Mouse (Mus musculus): Measurements from ENCODE around the gene Notch3. TPM values are rescaled to one million over a fixed set of nuclear protein-coding genes. Genes with fewer than 3 reads are reported as not detected.
"Not testable (repeated sequence)": the region's sequence is repeated elsewhere in the genome, so short reads cannot be mapped to it uniquely, and the experiment has no call there.

The Notch3 gene
- polyA plus RNA-seq, 1 experiment from 2014 or later = 6.4 TPM

DNA sequence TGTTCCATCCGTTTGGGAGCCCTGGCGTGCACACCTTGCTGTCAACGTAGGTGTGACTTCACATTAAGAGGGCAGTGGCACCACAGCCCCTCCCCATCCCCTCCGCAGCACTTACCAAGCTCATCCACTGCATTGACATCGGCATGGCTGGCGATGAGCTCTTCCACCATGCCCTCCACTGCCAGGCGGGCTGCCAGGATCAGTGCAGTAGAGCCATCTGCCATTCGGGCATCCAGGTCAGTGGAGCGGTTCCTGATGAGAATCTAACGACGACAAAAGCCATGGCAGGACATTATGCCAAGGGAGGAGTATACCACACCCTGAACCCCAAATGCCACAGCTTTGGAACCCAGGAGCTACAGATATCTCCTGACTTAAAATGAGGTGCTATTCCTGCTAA is 34.6 kb downstream of the Notch3 start:
- H3K4me1 ChIP-seq (replicated peaks) = no peaks in the 10 kb centered on the region
- H3K9ac ChIP-seq = no peak overlapping the region
- H3K9me3 ChIP-seq (replicated peaks) = no peaks in the 10 kb centered on the region
- no peak overlapping the region for H3K4me2 ChIP-seq
- no peaks in the 10 kb centered on the region for H3K27me3 ChIP-seq
- no peak overlapping the region for H3K4me3 ChIP-seq
- 94% methylated on average over 11 of the region's 11 CpGs for WGBS
- H3K27ac ChIP-seq = no peak overlapping the region
- no peak for ATAC-seq (replicated peaks; ENCODE audit: insufficient number of reproducible peaks, insufficient read depth, low FRiP score, low read depth)
- peaks cover 9% of the 10 kb centered on the region; the same call in 1 of the 2 replicates for H3K36me3 ChIP-seq

DNA sequence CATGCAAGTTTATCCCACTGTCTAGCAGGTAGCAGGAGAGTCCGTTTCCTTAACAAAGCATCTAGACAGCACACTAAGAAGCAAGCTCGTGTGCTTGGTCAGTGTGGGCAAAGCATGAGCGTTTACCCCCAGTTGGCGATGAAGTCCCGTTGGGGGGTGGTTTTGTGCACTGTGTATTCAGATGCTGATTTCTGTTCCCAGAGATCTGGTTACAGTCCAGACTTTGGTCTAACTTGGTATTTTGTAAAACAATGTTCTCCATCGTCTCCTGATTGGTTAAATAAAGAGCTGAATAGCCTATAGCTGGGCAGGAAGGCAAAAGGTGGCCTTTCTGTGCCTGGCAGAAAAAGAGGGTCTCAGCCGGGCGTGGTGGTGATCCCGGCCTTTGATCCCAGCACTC is 36.1 kb downstream of the Notch3 start:
- Histone ChIP-seq H3K27ac (no peak overlapping the region), H3K27me3 (no peaks in the 10 kb centered on the region), H3K9ac (no peak overlapping the region), H3K4me1 (replicated peaks) (no peaks in the 10 kb centered on the region), H3K36me3 (peaks cover 11% of the 10 kb centered on the region; the same call in 1 of the 2 replicates), H3K9me3 (replicated peaks) (no peaks in the 10 kb centered on the region), H3K4me3 (no peak overlapping the region), H3K4me2 (no peak overlapping the region)
- WGBS = 92% methylated on average over 9 of the region's 9 CpGs
- ATAC-seq (replicated peaks; ENCODE audit: insufficient number of reproducible peaks, insufficient read depth, low FRiP score, low read depth) = no peak

GRCm38 (mm10) chr17:32127195-32127594 is 39.5 kb downstream of the Notch3 start:
- H3K27ac ChIP-seq = no peak overlapping the region
- H3K36me3 ChIP-seq = peaks cover 14% of the 10 kb centered on the region; the same call in 1 of the 2 replicates
- no peak overlapping the region for H3K4me2 ChIP-seq
- H3K9me3 ChIP-seq (replicated peaks) = no peaks in the 10 kb centered on the region
- ATAC-seq (replicated peaks; ENCODE audit: insufficient number of reproducible peaks, insufficient read depth, low FRiP score, low read depth) = no peak
- H3K9ac ChIP-seq = no peak overlapping the region
- WGBS = 71% methylated on average over 2 of the region's 2 CpGs
- H3K4me3 ChIP-seq = no peak overlapping the region
- H3K4me1 ChIP-seq (replicated peaks) = peaks cover 6% of the 10 kb centered on the region
- no peaks in the 10 kb centered on the region for H3K27me3 ChIP-seq

DNA sequence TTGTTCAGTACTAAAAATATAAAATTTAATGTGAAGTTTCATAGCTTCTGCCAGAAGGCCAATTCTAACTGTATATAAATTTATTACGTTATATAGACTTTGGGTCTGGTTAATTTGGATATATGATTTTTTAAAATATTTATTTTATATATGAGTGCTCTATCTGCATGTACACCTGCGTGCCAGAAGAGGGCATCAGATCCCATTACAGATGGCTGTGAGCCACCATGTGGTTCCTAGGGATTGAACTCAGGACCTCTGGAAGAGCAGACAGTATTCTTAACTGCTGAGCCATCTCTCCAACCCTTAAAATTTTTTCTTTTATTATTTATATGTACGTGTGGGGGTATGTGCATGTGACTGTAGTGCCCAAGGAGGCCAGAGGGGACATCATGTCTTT is 41.2 kb downstream of the Notch3 start:
- 85% methylated on average over 3 of the region's 3 CpGs for WGBS
- ATAC-seq (replicated peaks; ENCODE audit: insufficient number of reproducible peaks, insufficient read depth, low FRiP score, low read depth) = no peak

DNA sequence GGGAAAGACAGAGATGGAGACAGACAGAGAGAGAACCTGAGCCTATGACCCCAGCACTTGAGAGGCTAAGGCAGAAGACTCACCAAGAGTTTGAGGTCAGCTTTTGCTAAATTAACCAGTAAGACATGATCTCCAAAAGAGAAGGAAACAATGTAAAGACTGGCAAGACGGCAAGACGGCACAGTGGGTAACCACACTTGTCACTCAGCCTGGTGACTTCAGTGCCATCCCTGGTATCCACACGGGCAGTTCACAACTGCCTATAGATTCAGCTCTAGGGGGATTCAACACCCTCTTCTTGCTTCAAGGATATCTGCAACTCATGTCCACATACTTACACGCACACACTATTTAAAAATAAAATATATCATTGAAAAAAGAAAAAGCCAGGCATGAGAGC is 43.1 kb downstream of the Notch3 start:
- no peak overlapping the region for H3K4me3 ChIP-seq
- no peak overlapping the region for H3K4me2 ChIP-seq
- H3K27me3 ChIP-seq = no peaks in the 10 kb centered on the region
- WGBS = 84% methylated on average over 4 of the region's 4 CpGs
- H3K9me3 ChIP-seq (replicated peaks) = no peaks in the 10 kb centered on the region
- no peak overlapping the region for H3K27ac ChIP-seq
- no peak for ATAC-seq (replicated peaks; ENCODE audit: insufficient number of reproducible peaks, insufficient read depth, low FRiP score, low read depth)
- H3K4me1 ChIP-seq (replicated peaks) = peaks cover 13% of the 10 kb centered on the region
- 0 out of 2 replicates have a peak, but pooled peaks cover 5% of the 10 kb centered on the region for H3K36me3 ChIP-seq
- H3K9ac ChIP-seq = no peak overlapping the region

More for the DNA sequence above, 41.2 kb downstream of the Notch3 start:
- peaks cover 11% of the 10 kb centered on the region for H3K4me1 ChIP-seq (replicated peaks)
- H3K9me3 ChIP-seq (replicated peaks) = no peaks in the 10 kb centered on the region
- H3K27me3 ChIP-seq = no peaks in the 10 kb centered on the region
- no peak overlapping the region for H3K9ac ChIP-seq
- H3K27ac ChIP-seq = no peak overlapping the region
- peaks cover 10% of the 10 kb centered on the region; the same call in 1 of the 2 replicates for H3K36me3 ChIP-seq
- H3K4me3 ChIP-seq = no peak overlapping the region
- no peak overlapping the region for H3K4me2 ChIP-seq

- H3K9ac ChIP-seq = no peak overlapping the region
- H3K36me3 ChIP-seq = 0 out of 2 replicates have a peak, but pooled peaks cover 5% of the 10 kb centered on the region
- peaks cover 21% of the 10 kb centered on the region for H3K4me1 ChIP-seq (replicated peaks)
- no peak overlapping the region for H3K4me3 ChIP-seq
- 47% methylated on average over 14 of the region's 14 CpGs for WGBS
- H3K27ac ChIP-seq = no peak overlapping the region
- H3K4me2 ChIP-seq = no peak overlapping the region
- no peak for ATAC-seq (replicated peaks; ENCODE audit: insufficient number of reproducible peaks, insufficient read depth, low FRiP score, low read depth)
- no peaks in the 10 kb centered on the region for H3K9me3 ChIP-seq (replicated peaks)
- no peaks in the 10 kb centered on the region for H3K27me3 ChIP-seq
These were observed 44.1 kb downstream of the Notch3 start for GRCm38 (mm10) chr17:32122587-32122970.

- no peak overlapping the region for H3K4me2 ChIP-seq
- 0 out of 2 replicates have a peak, but pooled peaks cover 5% of the 10 kb centered on the region for H3K36me3 ChIP-seq
- H3K4me3 ChIP-seq = no peak overlapping the region
- 67% methylated on average over 19 of the region's 19 CpGs for WGBS
- peaks cover 27% of the 10 kb centered on the region for H3K4me1 ChIP-seq (replicated peaks)
- no peaks in the 10 kb centered on the region for H3K27me3 ChIP-seq
- H3K9me3 ChIP-seq (replicated peaks) = no peaks in the 10 kb centered on the region
- H3K27ac ChIP-seq = no peak overlapping the region
- H3K9ac ChIP-seq = no peak overlapping the region
- ATAC-seq (replicated peaks; ENCODE audit: insufficient number of reproducible peaks, insufficient read depth, low FRiP score, low read depth) = no peak
These were observed 44.6 kb downstream of the Notch3 start for GRCm38 (mm10) chr17:32121833-32122586.

GRCm38 (mm10) chr17:32120771-32121532 is 45.7 kb downstream of the Notch3 start:
- WGBS = 69% methylated on average over 9 of the region's 9 CpGs
- no peak for ATAC-seq (replicated peaks; ENCODE audit: insufficient number of reproducible peaks, insufficient read depth, low FRiP score, low read depth)
- H3K9me3 ChIP-seq (replicated peaks) = no peaks in the 10 kb centered on the region
- H3K27ac ChIP-seq = no peak overlapping the region
- no peaks in the 10 kb centered on the region for H3K27me3 ChIP-seq
- no peak overlapping the region for H3K4me2 ChIP-seq
- H3K9ac ChIP-seq = no peak overlapping the region
- H3K4me1 ChIP-seq (replicated peaks) = peaks cover 29% of the 10 kb centered on the region
- 0 out of 2 replicates have a peak, but pooled peaks cover 3% of the 10 kb centered on the region for H3K36me3 ChIP-seq
- no peak overlapping the region for H3K4me3 ChIP-seq

- H3K4me1 ChIP-seq (replicated peaks) = peaks cover 32% of the 10 kb centered on the region
- H3K4me2 ChIP-seq = no peak overlapping the region
- H3K9me3 ChIP-seq (replicated peaks) = no peaks in the 10 kb centered on the region
- WGBS = 61% methylated on average over 16 of the region's 16 CpGs
- H3K9ac ChIP-seq = no peak overlapping the region
- 0 out of 2 replicates have a peak, but pooled peaks cover 3% of the 10 kb centered on the region for H3K36me3 ChIP-seq
- H3K4me3 ChIP-seq = no peak overlapping the region
- no peak for ATAC-seq (replicated peaks; ENCODE audit: insufficient number of reproducible peaks, insufficient read depth, low FRiP score, low read depth)
- H3K27ac ChIP-seq = no peak overlapping the region
- no peaks in the 10 kb centered on the region for H3K27me3 ChIP-seq
These were observed 47.5 kb downstream of the Notch3 start for GRCm38 (mm10) chr17:32119196-32119595.

GRCm38 (mm10) chr17:32118484-32118883 is 48.2 kb downstream of the Notch3 start:
- no peaks in the 10 kb centered on the region for H3K36me3 ChIP-seq
- no peak overlapping the region for H3K27ac ChIP-seq
- no peaks in the 10 kb centered on the region for H3K9me3 ChIP-seq (replicated peaks)
- peaks cover 39% of the 10 kb centered on the region for H3K4me1 ChIP-seq (replicated peaks)
- no peak for ATAC-seq (replicated peaks; ENCODE audit: insufficient number of reproducible peaks, insufficient read depth, low FRiP score, low read depth)
- peaks cover 5% of the 10 kb centered on the region; the same call in 1 of the 2 replicates for H3K27me3 ChIP-seq
- WGBS = 18% methylated on average over 3 of the region's 3 CpGs
- peak overlapping the region; percentile 49 for H3K4me2 ChIP-seq
- H3K4me3 ChIP-seq = no peak overlapping the region
- no peak overlapping the region for H3K9ac ChIP-seq

DNA sequence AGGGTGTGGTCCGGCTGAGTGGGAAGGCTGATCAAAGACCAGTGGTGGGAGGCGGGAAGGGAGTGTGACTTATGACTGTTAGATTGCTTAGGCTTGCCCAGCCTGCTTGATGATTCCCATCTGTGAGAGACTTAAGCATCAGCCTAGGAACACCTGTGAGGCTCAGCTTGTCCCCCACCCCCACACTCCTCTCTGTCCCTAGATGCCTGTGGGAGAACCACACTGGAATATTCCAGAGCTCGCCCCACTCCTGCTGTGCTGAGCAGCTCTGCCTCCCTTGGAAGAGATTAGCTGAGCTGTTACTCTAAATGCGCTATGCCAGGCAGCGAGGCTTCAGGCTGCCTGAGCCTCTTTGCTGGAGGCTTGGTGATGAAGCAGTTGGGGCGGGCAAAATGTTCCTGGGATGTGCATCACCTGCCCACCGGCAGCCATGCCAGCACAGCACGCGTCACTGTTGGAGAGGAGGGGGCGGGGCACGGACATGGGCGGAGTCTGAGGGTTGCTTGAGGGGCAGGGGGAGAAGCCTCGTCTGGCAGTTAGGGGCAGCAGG is 48.7 kb downstream of the Notch3 start:
- not testable (repeated sequence) for H3K36me3 ChIP-seq; ATAC-seq (replicated peaks; ENCODE audit: insufficient number of reproducible peaks, insufficient read depth, low FRiP score, low read depth); H3K27me3 ChIP-seq; H3K27ac ChIP-seq; H3K9me3 ChIP-seq (replicated peaks); H3K9ac ChIP-seq
- H3K4me3 ChIP-seq = 0 out of 2 replicates have a peak overlapping the region, but pooled peaks have one; percentile 8
- peaks cover 43% of the 10 kb centered on the region for H3K4me1 ChIP-seq (replicated peaks)
- H3K4me2 ChIP-seq = peak overlapping the region; percentile 49
- WGBS = 4% methylated on average over 11 of the region's 13 CpGs
